Mouse (Mus musculus) E14TG2a.4 (cell line): ENCODE results near the gene Ahcyl2.

Source experiments
- CTCF ChIP-seq: conservative IDR thresholded peaks from 2 replicates; pipeline ENCODE4 v1.5.1; 2014; ENCODE audit warnings: low read length
- NANOG ChIP-seq: IDR thresholded peaks from 2 replicates; pipeline ENCODE4 v1.6.1; 2014; ENCODE audit warnings: borderline replicate concordance, low read length, mixed read lengths
- POU5F1 ChIP-seq: IDR thresholded peaks from 2 replicates; pipeline ENCODE4 v1.6.1; 2014; ENCODE audit warnings: low read length, borderline replicate concordance

GRCm38 (mm10) chr6:29876782-29877181, 109.0 kb downstream of the Ahcyl2 start:
- no peak for TF ChIP-seq CTCF
- no peak for TF ChIP-seq NANOG
- TF ChIP-seq POU5F1, result no peak
